Mouse (Mus musculus) heart, postnatal 0 days (tissue): ENCODE data around the gene Recql5.

Experiments
- CTCF ChIP-seq: IDR thresholded peaks from 2 replicates; pipeline ENCODE4 v1.5.1; 2016; ENCODE audit warnings: antibody characterized with exemption, control low read depth, low read depth
- EP300 ChIP-seq: IDR thresholded peaks from 2 replicates; pipeline ENCODE4 v1.6.1; 2016; ENCODE audit warnings: antibody characterized with exemption, low read depth

DNA sequence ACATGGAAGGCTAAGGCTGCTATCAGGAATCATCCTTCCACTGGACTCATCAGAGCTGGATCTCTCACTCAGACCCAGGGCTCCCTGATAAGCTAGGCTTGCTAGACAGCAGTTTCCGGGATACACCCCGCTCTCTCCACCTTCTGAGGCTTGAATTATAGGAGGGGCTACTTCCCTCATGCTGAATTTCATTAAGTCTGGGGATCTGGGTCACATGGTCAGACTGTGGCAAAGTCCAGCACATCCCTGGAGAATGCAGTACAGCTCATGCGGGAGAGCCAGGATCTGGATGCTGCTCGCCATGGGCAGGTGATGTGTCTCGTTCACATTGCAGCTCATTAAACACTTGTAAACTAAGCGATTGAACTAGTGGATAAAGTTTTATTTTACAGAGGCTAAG lies 37.7 kb upstream of the Recql5 start:
- TF ChIP-seq CTCF, result no peak
- no peak for TF ChIP-seq EP300
